Mouse (Mus musculus) induced T-regulatory cell, adult 2 months (primary cell): ENCODE data around the gene Tifab.

ENCODE experiments used
- DNase-seq: peaks from one replicate; pipeline ENCODE4 v3.0.0-alpha.2; 2012; ENCODE audit warnings: low read depth

Gene Tifab

DNA sequence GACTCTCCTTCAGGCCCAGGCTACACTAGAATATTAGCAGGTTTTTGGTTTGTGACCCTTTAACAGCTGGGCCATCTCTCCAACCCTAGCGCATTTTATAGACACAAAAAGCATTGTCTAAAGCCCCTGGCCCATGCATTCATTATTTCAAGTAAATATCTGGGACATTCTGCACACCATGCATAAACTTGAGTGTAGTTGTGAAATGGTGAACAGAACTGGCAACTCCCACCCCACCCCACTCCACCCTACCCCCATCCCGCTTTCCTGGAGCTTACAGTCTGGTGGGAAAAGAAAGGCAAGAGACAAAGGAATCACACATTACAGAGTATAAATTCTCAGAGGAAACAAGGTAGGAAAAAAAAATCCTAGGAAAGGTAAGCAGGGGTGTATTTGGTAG, 42.5 kb downstream of the Tifab start, which contains the start of gene H2afy:
H2afy (minus strand) TSS at position 162 of the 400 bp plus-strand sequence.
- no peak for DNase-seq

DNA sequence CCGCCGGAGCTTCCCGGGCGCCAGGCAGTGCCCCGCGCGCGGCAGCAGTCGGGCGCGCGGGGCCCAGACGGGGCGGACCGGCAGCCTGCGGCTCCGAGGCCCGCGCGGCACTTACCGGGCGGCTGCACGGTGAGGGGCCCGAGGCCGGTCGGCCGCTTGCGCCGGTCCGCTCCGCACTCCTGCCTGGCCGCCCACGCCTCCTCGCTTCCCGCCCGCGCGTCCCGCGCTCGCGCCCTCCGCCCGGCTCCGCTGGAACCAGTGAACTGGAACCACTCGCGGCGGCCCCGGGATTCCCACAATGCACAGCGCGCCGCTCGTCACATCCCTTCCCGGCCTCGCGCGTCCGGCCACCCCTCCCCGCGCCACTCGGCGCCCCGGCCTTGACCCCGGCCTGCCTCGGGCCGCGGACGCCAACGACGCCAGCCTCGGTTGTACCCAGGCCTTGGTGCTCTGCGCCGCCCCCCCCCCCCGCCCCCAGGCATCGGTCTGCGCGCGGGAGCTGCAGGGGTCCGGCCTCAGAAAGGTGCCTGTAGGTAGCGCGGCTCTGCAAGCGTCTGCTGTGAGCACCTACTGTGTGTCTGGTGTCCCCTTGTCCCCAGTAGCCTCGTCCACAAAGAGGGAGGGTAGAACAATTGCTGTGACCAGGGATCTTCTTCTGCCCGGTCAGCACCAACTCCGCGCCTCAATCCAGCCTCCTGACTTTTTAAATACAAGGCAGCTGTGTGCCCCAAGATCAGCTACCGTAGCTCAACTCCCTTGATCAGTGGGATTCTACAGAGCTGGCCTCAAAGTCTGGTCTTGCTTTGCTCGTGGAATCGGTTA, 43.2 kb downstream of the Tifab start:
- peak; percentile 85 for DNase-seq

DNA sequence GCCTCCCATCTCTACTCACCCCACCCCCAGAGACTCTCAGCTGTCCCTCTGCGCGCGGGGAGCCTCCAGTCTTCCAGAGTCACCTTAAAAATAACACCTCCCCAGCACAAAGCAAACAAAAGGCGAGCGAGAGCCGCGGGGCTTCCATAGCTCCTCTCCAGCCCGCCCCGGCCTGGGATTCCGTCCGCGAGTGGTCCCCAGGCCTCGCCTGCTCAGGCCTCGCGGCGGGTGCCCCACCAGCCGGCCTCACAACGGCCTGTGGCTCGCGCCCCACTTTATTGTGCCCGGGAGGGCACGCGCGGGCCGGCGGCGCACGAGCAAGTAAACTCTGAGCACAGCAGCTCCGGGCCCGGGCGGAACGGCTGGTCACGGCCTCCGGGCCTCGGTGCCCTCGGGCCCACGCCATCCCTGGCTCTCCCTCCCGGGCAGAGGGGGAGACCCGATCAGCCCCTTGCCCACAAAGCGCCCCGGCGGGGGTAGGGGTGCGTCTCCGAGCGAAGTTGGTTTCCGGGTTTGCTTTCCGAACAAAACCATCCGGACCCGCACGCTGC, 44.0 kb downstream of the Tifab start:
- peak; percentile 57 for DNase-seq

DNA sequence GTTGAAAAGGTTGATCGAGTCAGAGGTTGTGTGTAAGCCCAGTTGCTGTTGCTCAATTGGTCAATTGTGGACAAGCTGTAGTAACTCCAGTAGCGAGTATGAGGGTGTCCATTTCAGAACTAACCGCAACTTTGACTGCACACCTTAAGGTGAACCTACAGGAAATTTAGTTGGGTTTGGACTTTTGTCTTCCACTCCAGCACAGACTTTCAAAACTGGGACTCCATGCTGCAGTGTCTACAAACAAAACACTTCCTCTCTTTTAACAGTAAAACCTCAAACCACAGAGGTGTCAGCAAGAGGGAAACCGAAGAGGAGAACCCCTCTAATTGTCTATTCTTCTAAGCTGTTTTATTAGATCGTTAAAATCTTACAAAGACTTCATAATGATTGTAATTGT, 44.7 kb downstream of the Tifab start:
- DNase-seq = peak; percentile 67

DNA sequence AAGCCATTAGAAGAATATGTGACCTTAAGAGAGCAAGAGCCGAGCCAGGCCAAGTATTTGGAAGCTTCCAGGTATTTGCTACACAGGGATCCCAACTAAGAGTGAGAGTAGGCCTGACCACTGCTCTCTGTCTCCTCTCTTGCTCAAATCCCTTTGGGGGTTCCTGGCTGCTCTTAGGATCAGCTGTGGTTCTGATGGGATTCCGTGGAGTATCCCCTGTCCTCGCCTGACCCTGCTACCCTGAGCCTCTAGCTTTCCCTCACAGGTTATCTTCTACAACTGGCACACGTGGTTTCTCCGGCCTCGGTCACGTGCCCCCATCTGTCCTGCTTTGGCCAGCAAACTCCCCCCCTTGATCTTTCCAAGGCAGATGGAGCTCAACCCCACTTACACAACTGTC, 45.7 kb downstream of the Tifab start:
- DNase-seq = no peak

DNA sequence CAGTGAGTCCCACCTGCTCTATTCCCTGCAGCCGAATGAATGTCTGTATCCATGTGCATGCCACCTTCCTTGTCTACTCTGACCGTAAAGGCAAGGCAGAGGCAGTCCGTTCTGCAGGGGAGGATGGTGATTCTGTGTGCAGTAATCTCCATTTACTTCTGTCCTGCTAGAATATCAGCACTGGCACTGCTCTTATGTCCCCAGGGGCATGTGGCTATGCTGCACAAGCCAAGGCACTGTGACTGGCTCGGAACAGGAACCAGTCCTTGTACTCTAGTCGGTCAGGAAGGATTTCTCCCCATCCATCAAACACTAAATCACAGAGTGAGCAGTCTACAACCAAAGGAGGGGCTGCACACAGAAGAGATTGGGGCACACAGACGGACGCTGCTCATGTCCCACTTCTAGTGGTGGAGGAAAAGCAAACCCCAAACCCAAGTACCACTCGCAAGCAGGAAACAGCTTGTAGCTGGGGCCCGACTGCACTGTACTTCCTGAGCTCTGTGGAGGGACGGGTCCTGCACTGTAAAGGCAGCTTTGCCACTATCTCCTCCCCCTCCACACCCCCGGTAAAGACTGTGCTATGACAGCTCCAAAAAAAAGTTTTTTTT, 46.3 kb downstream of the Tifab start:
- peak; percentile 62 for DNase-seq

DNA sequence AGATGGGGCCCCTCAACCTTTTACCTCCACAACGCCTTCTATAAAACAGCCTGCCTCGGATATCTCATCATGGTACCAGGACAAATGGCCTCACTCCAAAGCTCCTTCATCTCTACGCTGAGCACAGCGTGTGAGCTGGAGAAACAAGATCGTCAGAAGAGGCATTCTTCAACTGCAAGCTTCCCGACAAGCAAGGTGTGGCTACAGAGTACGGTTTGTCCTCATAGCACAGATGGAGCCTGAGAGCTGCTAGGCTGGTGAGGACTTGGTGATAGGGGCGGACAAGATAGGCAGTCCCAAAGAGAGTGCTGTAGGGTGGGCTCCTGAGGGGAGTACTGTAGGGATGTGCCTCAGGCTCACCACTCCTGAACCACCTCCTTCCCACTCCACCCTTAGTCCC, 48.1 kb downstream of the Tifab start:
- DNase-seq = no peak

DNA sequence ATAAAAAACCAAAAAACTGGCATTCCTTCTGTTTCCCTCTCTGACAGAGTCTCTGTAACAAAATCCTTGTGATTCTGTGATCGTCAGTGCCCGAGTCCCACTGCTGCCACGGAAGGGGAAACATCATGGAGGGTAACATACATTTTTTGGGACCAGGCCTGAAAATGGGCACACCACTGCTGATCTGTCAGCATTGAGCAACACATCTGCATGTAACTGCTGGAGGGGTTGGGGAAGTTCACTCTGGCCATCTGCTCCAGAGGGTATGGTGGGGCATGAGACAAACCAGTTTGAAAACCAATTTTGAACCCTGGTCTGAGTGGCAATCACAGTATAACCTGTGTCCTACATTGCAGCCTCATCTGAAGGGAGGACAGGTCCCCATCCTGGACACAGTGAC, 49.1 kb downstream of the Tifab start:
- DNase-seq = no peak

DNA sequence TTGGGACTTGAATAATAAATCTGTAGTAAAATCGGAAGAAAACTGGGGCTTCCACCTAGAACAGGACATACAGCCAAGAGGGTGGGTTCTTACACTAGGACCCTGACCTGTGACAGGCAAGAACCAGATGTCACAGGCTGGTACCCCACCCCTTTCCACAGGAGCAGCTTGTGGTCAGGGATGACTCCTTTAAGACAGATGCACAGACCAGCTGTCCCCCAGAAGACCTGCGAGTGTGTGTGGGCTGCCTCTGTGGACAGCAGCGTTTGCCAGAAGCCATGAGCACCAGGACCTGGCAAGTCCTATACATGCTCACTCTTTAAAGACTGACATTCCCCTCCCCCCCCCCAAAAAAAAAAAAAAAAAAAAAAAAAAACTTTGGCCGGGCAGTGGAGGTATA, 49.7 kb downstream of the Tifab start:
- no peak for DNase-seq

DNA sequence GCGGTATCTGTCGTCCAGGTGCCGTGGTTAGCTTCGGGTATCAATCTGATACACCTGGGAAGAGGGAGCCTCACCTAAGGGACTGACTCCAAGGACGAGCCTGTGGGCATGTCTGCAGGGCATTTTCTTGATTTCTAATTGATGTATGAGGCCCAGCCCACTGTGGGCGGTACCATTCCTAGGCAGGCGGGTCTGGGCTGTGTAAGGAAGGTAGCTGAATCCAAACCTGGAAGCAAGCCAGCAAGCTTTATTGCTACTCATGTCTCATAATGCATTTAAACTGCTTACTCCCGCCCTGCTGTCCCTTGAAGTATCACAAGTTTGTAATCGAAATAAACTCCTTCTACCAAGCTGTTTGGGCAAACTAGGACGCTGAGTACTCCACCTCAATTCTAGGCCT, 53.1 kb downstream of the Tifab start:
- DNase-seq = no peak
